Mouse (Mus musculus): ENCODE measurements around the gene Dnah7a. TPM values are rescaled to one million over a fixed set of nuclear protein-coding genes. Genes with fewer than 3 reads are reported as not detected.
"Not testable (repeated sequence)": the region's sequence is repeated elsewhere in the genome, so short reads cannot be mapped to it uniquely, and the experiment has no call there.

The Dnah7a gene
- not detected in 2 replicates for polyA plus RNA-seq (2012; ENCODE audit: insufficient read depth, low replicate concordance)

DNA sequence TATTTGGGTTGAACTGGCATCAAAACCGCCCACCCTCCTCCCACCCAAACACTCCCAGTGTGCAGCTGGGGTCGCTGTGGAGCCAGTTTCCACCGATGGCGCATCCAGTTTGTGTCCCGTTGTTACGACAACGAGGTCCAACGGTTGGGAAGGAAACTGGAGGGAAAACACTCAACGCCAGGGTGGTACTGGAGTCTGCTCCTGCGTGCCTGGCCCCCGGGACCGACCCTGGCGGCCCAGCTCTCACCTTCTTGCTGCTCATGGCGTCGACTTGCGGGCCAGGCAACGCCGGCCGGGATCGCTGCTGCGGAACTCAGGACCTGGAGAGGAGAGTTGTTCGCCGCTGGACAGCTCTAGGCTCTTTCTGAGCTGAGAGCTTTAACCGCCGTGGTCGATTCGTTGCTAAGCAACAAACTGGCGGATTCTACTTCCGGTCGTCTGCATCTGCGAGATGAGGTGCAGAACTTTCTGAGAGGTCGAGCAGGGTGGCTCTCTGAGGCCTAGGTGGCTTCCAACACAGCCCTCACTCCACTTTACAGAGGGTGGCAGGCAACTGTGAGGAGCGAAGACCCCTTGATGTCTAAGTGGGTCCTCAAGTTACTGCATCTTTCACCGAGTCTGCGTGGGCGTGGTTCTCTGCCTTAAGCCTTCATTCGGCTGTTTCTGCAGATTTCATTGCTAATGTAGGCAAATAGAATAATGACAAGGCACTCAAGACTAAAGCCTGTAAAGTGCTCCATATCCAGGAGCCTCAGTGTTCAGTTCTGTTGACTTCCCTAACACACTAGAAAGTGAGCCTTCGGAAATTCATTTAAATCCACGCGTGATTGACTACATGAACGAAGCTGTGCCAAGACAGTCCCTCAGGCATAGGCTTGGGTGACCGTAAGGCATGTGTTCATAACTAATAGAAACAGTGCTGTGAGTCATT, at the start of gene Dnah7a:
Gene Dnah7a, minus strand, starts transcription at position 354 of the 931 bp plus-strand sequence.
- TF ChIP-seq GATA1 (IDR thresholded peaks at IDR 0.05; ENCODE audit: borderline replicate concordance, low read length) (no peak), FLI1 (IDR thresholded peaks at IDR 0.05; ENCODE audit: low read length) (no peak)
- H3K27me3 ChIP-seq (replicated peaks) = peaks cover 9% of the 10 kb centered on the region
- H3K4me3 ChIP-seq (replicated peaks) = peak within 1 kb of the TSS; percentile 90
- no peaks in the 10 kb centered on the region for H3K36me3 ChIP-seq (replicated peaks; ENCODE audit: low read length)
- no peaks in the 10 kb centered on the region for H3K9me3 ChIP-seq
- peaks cover 10% of the 10 kb centered on the region for H3K4me1 ChIP-seq

DNA sequence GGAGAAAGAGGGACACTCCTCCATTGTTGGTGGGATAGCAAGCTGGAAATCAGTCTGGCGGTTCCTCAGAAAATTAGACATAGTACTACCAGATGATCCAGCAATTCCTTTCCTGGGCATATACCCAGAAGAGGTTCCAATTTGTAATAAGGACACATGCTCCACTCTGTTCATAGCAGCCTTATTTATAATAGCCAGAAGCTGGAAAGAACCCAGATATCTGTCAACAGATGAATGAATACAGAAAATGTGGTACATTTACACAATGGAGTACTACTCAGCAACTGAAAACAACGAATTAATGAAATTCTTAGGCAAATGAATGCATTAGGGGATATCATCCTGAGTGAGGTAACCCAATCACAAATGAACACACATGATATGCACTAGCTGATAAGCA, 46.9 kb upstream of the Dnah7a start:
- H3K36me3 ChIP-seq (replicated peaks; ENCODE audit: low read length) = peaks cover 46% of the 10 kb centered on the region
- not testable (repeated sequence) for H3K4me3 ChIP-seq (replicated peaks); H3K4me1 ChIP-seq; H3K9me3 ChIP-seq; H3K27me3 ChIP-seq (replicated peaks)

DNA sequence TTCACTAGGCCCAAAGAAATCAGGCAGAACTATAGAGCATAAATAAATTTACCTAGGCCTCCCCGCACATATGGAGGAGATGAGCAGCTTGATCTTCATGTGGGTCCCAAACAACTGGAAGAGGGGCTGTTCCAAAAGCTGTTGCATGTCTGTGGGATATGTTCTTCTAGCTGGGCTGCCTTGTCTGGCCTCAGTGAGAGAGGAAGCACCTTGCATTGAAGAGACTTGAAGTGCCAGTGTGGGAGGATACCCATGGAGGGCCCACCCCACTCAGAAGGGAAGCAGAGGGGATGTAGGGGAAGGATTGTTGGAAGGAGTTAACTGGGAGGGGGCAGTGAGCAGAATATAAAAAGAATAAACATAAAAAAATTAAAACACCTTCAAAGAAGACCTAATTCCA, 44.6 kb upstream of the Dnah7a start:
- peaks cover 22% of the 10 kb centered on the region for H3K36me3 ChIP-seq (replicated peaks; ENCODE audit: low read length)
- H3K9me3 ChIP-seq = no peaks in the 10 kb centered on the region
- TF ChIP-seq FLI1 (IDR thresholded peaks at IDR 0.05; ENCODE audit: low read length) (no peak), GATA1 (IDR thresholded peaks at IDR 0.05; ENCODE audit: borderline replicate concordance, low read length) (no peak)
- no peak overlapping the region for H3K4me3 ChIP-seq (replicated peaks)
- no peaks in the 10 kb centered on the region for H3K27me3 ChIP-seq (replicated peaks)
- H3K4me1 ChIP-seq = no peaks in the 10 kb centered on the region

DNA sequence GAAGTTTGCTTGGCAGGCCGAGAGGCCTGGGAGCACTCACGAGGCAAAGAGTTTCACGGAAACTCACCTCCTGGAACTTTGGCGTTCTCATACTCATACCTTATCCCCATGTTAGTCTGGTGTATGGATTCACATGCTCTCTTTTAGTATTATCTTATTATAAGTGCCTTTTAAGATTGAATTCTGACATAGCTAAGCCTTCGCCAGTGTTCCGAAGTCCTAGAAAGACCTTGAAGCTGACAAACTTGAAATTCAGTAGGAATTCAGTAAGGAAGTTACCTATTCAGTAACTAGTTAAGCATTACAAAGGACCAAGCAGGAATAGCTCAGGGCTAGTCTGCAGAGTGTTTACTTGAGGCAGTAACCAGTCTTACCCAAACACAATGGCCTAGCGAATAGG, 44.1 kb upstream of the Dnah7a start:
- peaks cover 18% of the 10 kb centered on the region for H3K36me3 ChIP-seq (replicated peaks; ENCODE audit: low read length)
- not testable (repeated sequence) for H3K4me3 ChIP-seq (replicated peaks); H3K4me1 ChIP-seq; H3K27me3 ChIP-seq (replicated peaks); H3K9me3 ChIP-seq

DNA sequence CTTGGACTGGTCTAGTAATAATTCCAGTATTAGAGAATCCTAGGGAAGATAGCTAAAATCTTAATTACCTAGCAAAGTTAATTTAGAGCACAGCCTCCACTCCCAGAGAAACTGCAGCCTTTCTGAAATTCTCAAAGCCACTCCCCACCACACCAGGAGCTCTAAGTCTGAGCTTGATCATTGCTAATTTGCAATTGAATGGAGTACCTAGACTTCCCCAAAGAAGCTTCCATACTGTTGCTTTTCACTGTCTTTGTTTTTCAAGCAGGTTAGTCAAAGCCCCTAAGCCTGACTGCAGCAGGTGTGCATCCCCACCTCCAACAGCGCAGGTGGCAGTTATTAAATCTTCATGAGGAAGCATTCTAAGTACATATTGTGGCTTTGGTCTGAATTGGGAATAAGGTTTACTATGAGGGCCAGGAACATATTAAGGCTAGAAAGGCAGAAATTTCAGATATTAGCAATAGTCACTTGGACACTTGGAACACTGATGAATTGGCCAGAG, 43.3 kb upstream of the Dnah7a start:
- not testable (repeated sequence) for H3K9me3 ChIP-seq; H3K27me3 ChIP-seq (replicated peaks); H3K4me3 ChIP-seq (replicated peaks); H3K4me1 ChIP-seq
- H3K36me3 ChIP-seq (replicated peaks; ENCODE audit: low read length) = peaks cover 11% of the 10 kb centered on the region

DNA sequence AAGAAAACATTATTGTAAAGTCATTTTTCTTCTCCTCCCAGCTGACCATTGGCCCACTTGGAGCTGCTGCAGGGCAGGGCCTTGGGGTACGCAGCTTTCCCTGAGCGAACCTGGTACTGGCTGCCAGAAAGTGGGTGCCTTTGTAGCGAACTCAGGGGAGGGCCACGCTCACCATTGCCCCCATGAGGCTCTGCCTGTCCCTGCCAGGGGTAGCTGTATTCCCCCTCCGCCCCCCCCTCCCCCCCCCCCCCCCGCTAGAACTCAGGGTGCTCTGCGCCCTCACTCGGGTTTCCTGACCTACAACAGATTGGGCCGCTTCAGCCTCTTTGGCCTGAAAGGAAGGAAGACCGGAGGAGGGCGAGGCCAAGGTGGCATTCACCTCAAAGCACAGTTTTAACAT, 42.0 kb upstream of the Dnah7a start:
- peaks cover 3% of the 10 kb centered on the region; the same call in 1 of the 2 replicates for H3K4me1 ChIP-seq
- peaks cover 3% of the 10 kb centered on the region for H3K36me3 ChIP-seq (replicated peaks; ENCODE audit: low read length)
- no peak overlapping the region for H3K4me3 ChIP-seq (replicated peaks)
- H3K9me3 ChIP-seq = no peaks in the 10 kb centered on the region
- H3K27me3 ChIP-seq (replicated peaks) = no peaks in the 10 kb centered on the region
- TF ChIP-seq FLI1 (IDR thresholded peaks at IDR 0.05; ENCODE audit: low read length) = no peak
- TF ChIP-seq GATA1 (IDR thresholded peaks at IDR 0.05; ENCODE audit: borderline replicate concordance, low read length) = no peak

DNA sequence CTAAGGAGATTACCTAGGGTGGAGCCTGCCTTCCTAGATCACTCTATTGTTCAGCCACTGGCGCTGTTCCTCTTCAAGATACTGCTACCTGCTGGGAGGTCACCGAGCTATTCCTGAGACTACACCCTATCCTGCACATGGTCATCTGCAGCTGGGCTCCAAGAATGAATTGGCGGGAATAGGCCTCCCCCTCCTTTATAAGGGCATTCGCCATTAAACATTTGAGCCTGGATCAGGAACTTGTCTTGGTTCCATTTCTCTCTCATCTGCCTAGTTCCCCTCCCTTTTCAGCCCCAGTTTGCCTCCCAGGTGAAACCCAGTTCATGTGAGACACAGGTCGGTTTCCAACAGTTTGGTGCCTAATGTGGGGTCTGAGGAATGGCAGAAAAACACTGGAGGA, 39.4 kb upstream of the Dnah7a start:
- TF ChIP-seq GATA1 (IDR thresholded peaks at IDR 0.05; ENCODE audit: borderline replicate concordance, low read length) = no peak
- TF ChIP-seq FLI1 (IDR thresholded peaks at IDR 0.05; ENCODE audit: low read length) = no peak
- H3K4me3 ChIP-seq (replicated peaks) = no peak overlapping the region
- H3K27me3 ChIP-seq (replicated peaks) = no peaks in the 10 kb centered on the region
- no peaks in the 10 kb centered on the region for H3K9me3 ChIP-seq
- H3K36me3 ChIP-seq (replicated peaks; ENCODE audit: low read length) = peaks cover under 1% of the 10 kb centered on the region
- peaks cover 17% of the 10 kb centered on the region for H3K4me1 ChIP-seq

DNA sequence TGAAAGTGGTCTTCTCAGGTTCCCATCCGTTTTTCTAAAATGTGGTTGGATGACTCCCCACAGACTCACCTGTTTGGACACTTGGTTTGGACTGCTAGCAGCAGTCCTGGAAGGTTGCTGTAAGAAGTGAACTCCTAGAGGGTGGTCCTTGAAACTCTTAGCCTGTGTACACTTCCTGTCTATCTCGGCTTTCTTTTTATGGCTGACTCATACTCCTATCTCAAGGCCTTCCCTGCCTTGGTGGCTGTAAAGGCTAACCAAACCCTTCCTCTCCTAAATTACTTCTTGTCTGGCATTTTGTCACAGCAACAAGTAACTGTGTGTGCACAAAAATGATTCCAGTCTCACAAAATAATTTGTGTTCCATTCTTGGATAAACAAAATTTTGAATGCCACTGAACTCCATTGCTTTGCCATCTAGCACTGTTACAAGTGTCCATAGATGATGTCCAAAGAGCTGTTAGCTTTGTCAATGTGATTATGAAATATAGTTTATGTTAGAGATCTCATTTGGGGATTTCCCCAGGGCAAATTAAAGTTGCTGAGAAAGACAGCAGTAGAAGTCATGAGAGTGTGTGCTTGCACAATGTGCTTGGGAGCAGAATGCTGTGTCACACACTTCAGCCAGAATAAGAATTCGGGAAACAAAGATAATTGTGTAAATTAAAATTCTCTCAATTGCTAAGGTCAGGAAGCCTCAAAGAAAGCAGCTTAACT, 35.3 kb upstream of the Dnah7a start:
- Histone ChIP-seq H3K27me3 (replicated peaks) (no peaks in the 10 kb centered on the region), H3K36me3 (replicated peaks; ENCODE audit: low read length) (no peaks in the 10 kb centered on the region), H3K4me3 (replicated peaks) (no peak overlapping the region), H3K9me3 (no peaks in the 10 kb centered on the region), H3K4me1 (peaks cover 23% of the 10 kb centered on the region)
- TF ChIP-seq FLI1 (IDR thresholded peaks at IDR 0.05; ENCODE audit: low read length) = no peak
- TF ChIP-seq GATA1 (IDR thresholded peaks at IDR 0.05; ENCODE audit: borderline replicate concordance, low read length) = no peak

DNA sequence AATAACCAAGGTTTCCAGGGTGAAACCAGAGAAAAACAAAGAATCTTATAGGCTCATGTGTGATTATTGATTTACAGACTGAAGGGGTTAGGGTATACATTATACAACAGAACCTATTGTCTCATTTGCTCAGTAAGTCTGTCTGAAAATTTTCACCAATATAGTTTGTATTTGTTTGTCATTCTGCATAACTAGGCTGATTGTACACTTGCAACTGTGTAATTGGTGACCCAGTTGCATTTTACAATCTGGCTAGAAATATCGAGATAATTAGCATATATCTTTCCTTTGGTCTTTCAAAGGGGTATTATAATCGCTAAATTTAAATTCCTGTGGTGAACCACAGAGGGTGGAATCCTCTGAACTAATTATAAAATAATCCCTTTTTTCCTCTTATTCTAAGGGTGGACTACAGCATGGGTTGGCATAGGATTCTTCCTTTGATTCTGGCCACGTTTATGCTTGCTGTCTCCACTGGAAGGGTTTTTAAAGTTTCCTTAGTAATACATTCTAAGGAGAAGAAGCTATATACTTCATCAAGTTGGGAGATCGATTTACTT, 34.3 kb upstream of the Dnah7a start:
- TF ChIP-seq FLI1 (IDR thresholded peaks at IDR 0.05; ENCODE audit: low read length) = no peak
- TF ChIP-seq GATA1 (IDR thresholded peaks at IDR 0.05; ENCODE audit: borderline replicate concordance, low read length) = no peak
- Histone ChIP-seq H3K4me3 (replicated peaks) (no peak overlapping the region), H3K36me3 (replicated peaks; ENCODE audit: low read length) (no peaks in the 10 kb centered on the region), H3K27me3 (replicated peaks) (no peaks in the 10 kb centered on the region), H3K4me1 (peaks cover 25% of the 10 kb centered on the region), H3K9me3 (no peaks in the 10 kb centered on the region)

DNA sequence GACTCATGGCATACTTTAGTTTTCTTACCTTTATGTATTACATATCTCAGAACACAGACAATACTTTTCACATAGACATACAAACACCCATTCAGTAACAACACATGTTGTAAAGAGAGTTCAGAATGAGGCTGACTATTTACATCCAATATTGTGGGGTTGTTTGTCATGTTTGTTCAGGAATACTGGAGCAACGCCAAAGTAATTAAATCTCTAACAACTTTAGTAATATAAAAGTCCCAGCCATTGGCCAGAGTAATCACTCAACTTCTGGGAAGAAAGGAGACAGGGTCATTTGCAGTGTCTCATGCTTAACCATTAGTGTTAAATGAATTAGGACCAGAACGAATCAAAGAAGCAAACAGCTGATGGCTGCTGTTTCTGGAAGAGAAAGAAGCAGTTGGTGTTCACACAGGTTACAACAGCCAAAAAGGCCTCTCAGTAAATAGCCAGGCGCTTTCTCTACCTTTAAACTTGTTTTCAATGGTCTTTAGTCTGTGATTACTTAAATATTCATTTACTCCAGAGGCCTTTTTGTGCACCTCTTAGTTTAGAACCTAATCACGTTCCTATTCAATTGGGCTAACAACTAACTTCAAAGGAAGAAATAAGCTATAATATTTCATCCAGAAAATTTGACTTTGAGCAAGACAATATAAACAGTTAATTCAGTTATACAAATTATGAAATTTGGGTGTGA, 33.6 kb upstream of the Dnah7a start:
- H3K27me3 ChIP-seq (replicated peaks); H3K4me3 ChIP-seq (replicated peaks); H3K36me3 ChIP-seq (replicated peaks; ENCODE audit: low read length); H3K9me3 ChIP-seq: not testable (repeated sequence)
- peaks cover 28% of the 10 kb centered on the region for H3K4me1 ChIP-seq

Measured in megakaryocyte, embryonic 14.5 days (primary cell).